Mouse (Mus musculus) heart, postnatal 10 days (tissue): ENCODE measurements around the gene Tuba1a. TPM values are rescaled to one million over a fixed set of nuclear protein-coding genes. Genes with fewer than 3 reads are reported as not detected.
"Not testable (repeated sequence)": the region's sequence is repeated elsewhere in the genome, so short reads cannot be mapped to it uniquely, and the experiment has no call there.

Experiments used
- DNase-seq, 2 experiments: peaks; one replicate each; pipeline ENCODE4 v3.0.0; 2021
- intact Hi-C: fragments of 180-260 bp; cut with DNase I; formaldehyde crosslinking; loops from one replicate; pipeline ENCODE4 v1.15.1; 2025
- total RNA-seq, 2 experiments: library from RNA; stranded (reverse); gene quantifications; 2 replicates each; pipeline ENCODE4 v1.2.3; 2021

Gene Tuba1a
- total RNA-seq, 2 experiments from 2014 or later, result 263 to 273 TPM

- DNase-seq, result peak; percentile 39 to 41
- intact Hi-C loops, result not testable (repeated sequence)
These were observed 20.4 kb downstream of the Tuba1a start for GRCm38 (mm10) chr15:98933004-98933671.

- no peak for DNase-seq
- intact Hi-C loops, result no loop called here
These were observed 22.5 kb downstream of the Tuba1a start for GRCm38 (mm10) chr15:98930998-98931397.

- intact Hi-C loops, result no loop called here
- DNase-seq, result no peak
These were observed 23.3 kb downstream of the Tuba1a start for GRCm38 (mm10) chr15:98930017-98930734.

- DNase-seq, result peak; percentile 85 to 86
- intact Hi-C loops, result loop anchor here (1.0 to 5.0 kb wide), 3 partner anchors 36 to 66 kb away; no protein-coding TSS in a partner anchor
These were observed 24.8 kb downstream of the Tuba1a start for GRCm38 (mm10) chr15:98928598-98929240.

- intact Hi-C loops, result loop anchor here (5.0 kb wide), 1 partner anchor 50 kb away; no protein-coding TSS in a partner anchor
- DNase-seq, result no peak
These were observed 25.9 kb downstream of the Tuba1a start for GRCm38 (mm10) chr15:98927566-98927965.

- intact Hi-C loops, result loop anchor here (5.0 kb wide), 1 partner anchor 47 kb away; no protein-coding TSS in a partner anchor
These were observed 28.8 kb downstream of the Tuba1a start for GRCm38 (mm10) chr15:98924682-98925081.

GRCm38 (mm10) chr15:98923031-98923537 is 30.4 kb downstream of the Tuba1a start:
- DNase-seq, result no peak
- intact Hi-C loops, result no loop called here

More at GRCm38 (mm10) chr15:98924682-98925081, 28.8 kb downstream of the Tuba1a start:
- DNase-seq, result no peak

GRCm38 (mm10) chr15:98922581-98922980 is 30.9 kb downstream of the Tuba1a start:
- DNase-seq, result no peak
- intact Hi-C loops, result no loop called here

- intact Hi-C loops, result no loop called here
These were observed 32.0 kb downstream of the Tuba1a start for GRCm38 (mm10) chr15:98921510-98921909.

GRCm38 (mm10) chr15:98918499-98918895 is 35.0 kb downstream of the Tuba1a start:
- DNase-seq, result not testable (repeated sequence)
- intact Hi-C loops, result loop anchor here (5.0 kb wide), 1 partner anchor 36 kb away; no protein-coding TSS in a partner anchor

More at GRCm38 (mm10) chr15:98921510-98921909, 32.0 kb downstream of the Tuba1a start:
- DNase-seq, result no peak

GRCm38 (mm10) chr15:98917538-98918498 is 35.7 kb downstream of the Tuba1a start, which contains the start of gene Lmbr1l:
Gene Lmbr1l (minus strand): TSS chr15:98918231.
- DNase-seq, result peak; percentile 100
- intact Hi-C loops, result loop anchor here (2.0 to 5.0 kb wide), 2 partner anchors 21 to 36 kb away; no protein-coding TSS in a partner anchor

GRCm38 (mm10) chr15:98917091-98917490 is 36.4 kb downstream of the Tuba1a start:
- intact Hi-C loops, result loop anchor here (2.0 to 5.0 kb wide), 2 partner anchors 20 to 35 kb away; no protein-coding TSS in a partner anchor

GRCm38 (mm10) chr15:98916016-98916415 is 37.5 kb downstream of the Tuba1a start:
- intact Hi-C loops, result loop anchor here (2.0 to 5.0 kb wide), 2 partner anchors 19 to 34 kb away; no protein-coding TSS in a partner anchor
- DNase-seq, result no peak

More at GRCm38 (mm10) chr15:98917091-98917490, 36.4 kb downstream of the Tuba1a start:
- DNase-seq, result peak; percentile 38 to 60

GRCm38 (mm10) chr15:98914903-98915302 is 38.6 kb downstream of the Tuba1a start:
- no peak for DNase-seq
- intact Hi-C loops, result loop anchor here (5.0 kb wide), 1 partner anchor 33 kb away; no protein-coding TSS in a partner anchor

GRCm38 (mm10) chr15:98904692-98905091 is 48.8 kb downstream of the Tuba1a start:
- peak; percentile 25 to 56 for DNase-seq
- intact Hi-C loops, result no loop called here

GRCm38 (mm10) chr15:98902600-98902999 is 50.9 kb downstream of the Tuba1a start:
- intact Hi-C loops, result no loop called here
- DNase-seq, result no peak

- DNase-seq, result no peak
- intact Hi-C loops, result no loop called here
These were observed 52.0 kb downstream of the Tuba1a start for GRCm38 (mm10) chr15:98901530-98901929.
